Mouse (Mus musculus) kidney, postnatal 25 days (tissue): ENCODE measurements around the gene Sord.

Source experiments
- DNase-seq, 2 experiments: peaks; one replicate each; pipeline ENCODE4 v3.0.0; 2021; ENCODE audit warnings: mixed read lengths in 2 of 2

Sord gene

GRCm38 (mm10) chr2:122241226-122241625 is 6.7 kb downstream of the Sord start:
- DNase-seq: peak in 1 of 2 experiments; percentile 27

- peak; percentile 32 to 80 for DNase-seq
Measured at GRCm38 (mm10) chr2:122241935-122242334, 7.4 kb downstream of the Sord start.

GRCm38 (mm10) chr2:122243671-122244131 is 9.2 kb downstream of the Sord start:
- DNase-seq: peak; percentile 85 to 89

GRCm38 (mm10) chr2:122247786-122248185 is 13.2 kb downstream of the Sord start:
- no peak for DNase-seq

GRCm38 (mm10) chr2:122255997-122256396 is 21.4 kb downstream of the Sord start:
- DNase-seq: no peak

GRCm38 (mm10) chr2:122260729-122261128 is 26.2 kb downstream of the Sord start:
- DNase-seq: no peak

- peak in 1 of 2 experiments; percentile 9 for DNase-seq
Measured at GRCm38 (mm10) chr2:122264690-122265089, 30.1 kb downstream of the Sord start.

- DNase-seq: peak in 1 of 2 experiments; percentile 15
Measured at GRCm38 (mm10) chr2:122266407-122267193, 32.1 kb downstream of the Sord start.

GRCm38 (mm10) chr2:122278769-122279168 is 44.2 kb downstream of the Sord start:
- no peak for DNase-seq

- no peak for DNase-seq
Measured at GRCm38 (mm10) chr2:122284091-122284490, 49.5 kb downstream of the Sord start.

- DNase-seq: no peak
Measured at GRCm38 (mm10) chr2:122286137-122286536, 51.6 kb downstream of the Sord start.

GRCm38 (mm10) chr2:122294916-122295315 is 60.4 kb downstream of the Sord start:
- DNase-seq: no peak

- DNase-seq: peak in 1 of 2 experiments; percentile 13
Measured at GRCm38 (mm10) chr2:122297271-122298095, 62.9 kb downstream of the Sord start.

GRCm38 (mm10) chr2:122298096-122298499 is 63.5 kb downstream of the Sord start, which contains the start of gene Duox2:
Gene Duox2, minus strand, starts transcription at chr2:122298449.
- no peak for DNase-seq

GRCm38 (mm10) chr2:122298596-122299490 is 64.3 kb downstream of the Sord start, which contains the start of gene Duoxa2:
Gene Duoxa2, plus strand, starts transcription at chr2:122298900.
- DNase-seq: peak; percentile 17 to 54

- no peak for DNase-seq
Measured at GRCm38 (mm10) chr2:122299911-122300655, 65.5 kb downstream of the Sord start.

GRCm38 (mm10) chr2:122300656-122301020 is 66.1 kb downstream of the Sord start:
- no peak for DNase-seq

- peak; percentile 36 to 62 for DNase-seq
Measured at GRCm38 (mm10) chr2:122301081-122301920, 66.8 kb downstream of the Sord start.

- DNase-seq: no peak
Measured at GRCm38 (mm10) chr2:122301921-122302573, 67.5 kb downstream of the Sord start.
